Mouse (Mus musculus) liver, postnatal 0 days (tissue): ENCODE data around the gene Rdm1. TPM values are rescaled to one million over a fixed set of nuclear protein-coding genes. Genes with fewer than 3 reads are reported as not detected.
"Not testable (repeated sequence)": the region's sequence is repeated elsewhere in the genome, so short reads cannot be mapped to it uniquely, and the experiment has no call there.

Source experiments
- ATAC-seq: fragments of 200-750 bp; cut with Nextera tagmentation; 2 replicates; pipeline ENCODE4 v1.8.0; 2017; ENCODE audit warnings: mild to moderate bottlenecking, moderate library complexity
- DNase-seq: peaks from one replicate; pipeline ENCODE4 v3.0.0-alpha.2; 2016
- H3K27ac ChIP-seq: fragments of 300-500 bp; sonication (generic); 2 replicates; pipeline ENCODE4 v1.5.1; 2014; ENCODE audit warnings: antibody characterized with exemption, moderate library complexity, mild to moderate bottlenecking, low read depth
- H3K27me3 ChIP-seq: fragments of 300-500 bp; sonication (generic); 2 replicates; pipeline ENCODE4 v1.6.1; 2014; ENCODE audit warnings: low read length, control low read depth, mixed read lengths; ENCODE audit not compliant: insufficient read depth
- H3K36me3 ChIP-seq: fragments of 300-500 bp; sonication (generic); replicated peaks from 2 replicates; pipeline ENCODE4 v1.6.1; 2014; ENCODE audit warnings: mild to moderate bottlenecking, control low read depth, low read length, moderate library complexity, mixed read lengths; ENCODE audit not compliant: insufficient read depth
- H3K4me1 ChIP-seq: fragments of 300-500 bp; sonication (generic); 2 replicates; pipeline ENCODE4 v1.6.1; 2014; ENCODE audit warnings: antibody characterized with exemption, mild to moderate bottlenecking, control low read depth; ENCODE audit not compliant: insufficient read depth
- H3K4me2 ChIP-seq: fragments of 300-500 bp; sonication (generic); 2 replicates; pipeline ENCODE4 v1.6.1; 2014; ENCODE audit warnings: low read depth, mild to moderate bottlenecking, low read length, moderate library complexity, mixed read lengths
- H3K4me3 ChIP-seq: fragments of 300-500 bp; sonication (generic); 2 replicates; pipeline ENCODE4 v1.5.1; 2014; ENCODE audit warnings: low read depth, low read length
- H3K9ac ChIP-seq: fragments of 300-500 bp; sonication (generic); replicated peaks from 2 replicates; pipeline ENCODE4 v1.6.1; 2014; ENCODE audit warnings: mild to moderate bottlenecking, moderate library complexity
- H3K9me3 ChIP-seq: fragments of 300-500 bp; sonication (generic); 2 replicates; pipeline ENCODE4 v1.6.1; 2016; ENCODE audit warnings: mild to moderate bottlenecking, control low read depth, low read length, mixed read lengths
- CTCF ChIP-seq: sonication (generic); IDR thresholded peaks from 2 replicates; pipeline ENCODE4 v1.5.1; 2016; ENCODE audit warnings: antibody characterized with exemption, low read depth
- EP300 ChIP-seq: IDR thresholded peaks from 2 replicates; pipeline ENCODE4 v1.6.1; 2016; ENCODE audit warnings: antibody characterized with exemption, low read depth, mild to moderate bottlenecking
- WGBS: fragments of 180-500 bp; shearing (Covaris S2); extraction: QIAGEN DNeasy Blood & Tissue Kit; methylation state at CpG from one replicate; pipeline ENCODE4 v1.1.7; 2014; ENCODE audit not compliant: insufficient replicate concordance; 5-methylcytosine and 5-hydroxymethylcytosine counted together
- polyA plus RNA-seq: library from polyadenylated mRNA; unstranded; fragments of >200 nt; fragmentation: Nextera tagmentation; extraction: Ambion mirVana; gene quantifications from 2 replicates; pipeline ENCODE4 v1.2.1, GENCODE M21; 2015

The Rdm1 gene
- polyA plus RNA-seq, 1 experiment from 2014 or later, result 7.4 TPM

GRCm38 (mm10) chr11:101626649-101626994 is 373 bp upstream of the Rdm1 start:
- Histone ChIP-seq H3K4me3 (peak overlapping the region; percentile 63), H3K27me3 (no peaks in the 10 kb centered on the region), H3K4me1 (peaks cover 5% of the 10 kb centered on the region), H3K4me2 (peak overlapping the region; percentile 83), H3K9me3 (no peaks in the 10 kb centered on the region), H3K9ac (peak overlapping the region; percentile 60), H3K27ac (peak overlapping the region; percentile 97), H3K36me3 (no peaks in the 10 kb centered on the region)
- no peak for TF ChIP-seq EP300
- no peak for TF ChIP-seq CTCF
- DNase-seq, result no peak
- 5% methylated on average over 8 of the region's 8 CpGs for WGBS
- 0 out of 2 replicates have a peak, but pooled peaks have one; percentile 1 for ATAC-seq

- H3K9ac ChIP-seq, result peak overlapping the region; percentile 75
- H3K4me1 ChIP-seq, result peaks cover 5% of the 10 kb centered on the region
- H3K36me3 ChIP-seq, result no peaks in the 10 kb centered on the region
- TF ChIP-seq CTCF (no peak), EP300 (no peak)
- peak overlapping the region; percentile 63 for H3K4me3 ChIP-seq
- DNase-seq (peak; percentile 93), ATAC-seq (peak; percentile 52)
- WGBS, result under 1% methylated on average over 33 of the region's 33 CpGs
- peak overlapping the region; percentile 97 for H3K27ac ChIP-seq
- no peaks in the 10 kb centered on the region for H3K27me3 ChIP-seq
- H3K9me3 ChIP-seq, result no peaks in the 10 kb centered on the region
- peak overlapping the region; percentile 83 for H3K4me2 ChIP-seq
Observed at GRCm38 (mm10) chr11:101627857-101628559, 1.0 kb downstream of the Rdm1 start.

- H3K27ac ChIP-seq, H3K9me3 ChIP-seq, DNase-seq, H3K4me1 ChIP-seq, ATAC-seq, H3K36me3 ChIP-seq, H3K27me3 ChIP-seq: not testable (repeated sequence)
- peak overlapping the region; percentile 75; the same call in 1 of the 2 replicates for H3K9ac ChIP-seq
- 68% methylated on average over 4 of the region's 5 CpGs for WGBS
- peak overlapping the region; percentile 83 for H3K4me2 ChIP-seq
- H3K4me3 ChIP-seq, result peak overlapping the region; percentile 63; the same call in 1 of the 2 replicates
Observed at GRCm38 (mm10) chr11:101628733-101629417, 1.9 kb downstream of the Rdm1 start.

- TF ChIP-seq EP300 (no peak), CTCF (no peak)
- Histone ChIP-seq H3K36me3 (peaks cover 2% of the 10 kb centered on the region; the same call in 1 of the 2 replicates), H3K9me3 (no peaks in the 10 kb centered on the region), H3K4me3 (no peak overlapping the region), H3K27ac (no peak overlapping the region), H3K4me1 (no peaks in the 10 kb centered on the region), H3K4me2 (no peak overlapping the region), H3K27me3 (no peaks in the 10 kb centered on the region), H3K9ac (no peak overlapping the region)
- no peak for DNase-seq
- ATAC-seq, result no peak
- WGBS, result 81% methylated on average over 10 of the region's 10 CpGs
Observed at GRCm38 (mm10) chr11:101635660-101636059, 8.7 kb downstream of the Rdm1 start.

DNA sequence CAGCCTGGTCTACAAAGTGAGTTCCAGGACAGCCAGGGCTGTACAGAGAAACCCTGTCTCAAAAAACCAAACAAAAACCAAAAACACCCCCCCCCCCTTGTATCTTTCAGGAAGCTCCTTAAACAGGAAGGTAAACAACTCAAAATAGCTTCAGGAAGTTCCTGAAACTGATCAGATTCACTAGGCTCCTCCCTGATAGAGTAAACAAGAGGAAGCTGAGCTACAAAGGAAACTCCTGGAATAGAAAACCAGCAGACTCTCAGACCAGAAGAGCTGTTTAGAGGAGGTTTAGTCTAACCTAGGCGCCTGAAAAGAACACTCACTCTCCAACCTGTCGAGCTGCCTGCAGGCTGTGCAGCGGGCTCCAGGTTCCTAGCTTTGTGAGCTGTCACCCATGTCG is 12.8 kb downstream of the Rdm1 start:
- H3K27ac ChIP-seq, result no peak overlapping the region
- no peaks in the 10 kb centered on the region for H3K9me3 ChIP-seq
- DNase-seq, result no peak
- H3K4me3 ChIP-seq, result no peak overlapping the region
- H3K36me3 ChIP-seq, result peaks cover 2% of the 10 kb centered on the region; the same call in 1 of the 2 replicates
- TF ChIP-seq CTCF (no peak), EP300 (no peak)
- H3K27me3 ChIP-seq, result no peaks in the 10 kb centered on the region
- ATAC-seq, result no peak
- no peak overlapping the region for H3K9ac ChIP-seq
- 82% methylated on average over 4 of the region's 4 CpGs for WGBS
- H3K4me1 ChIP-seq, result no peaks in the 10 kb centered on the region
- H3K4me2 ChIP-seq, result no peak overlapping the region

- H3K27ac ChIP-seq, result peak overlapping the region; percentile 73
- peak; percentile 77 for DNase-seq
- peak overlapping the region; percentile 55 for H3K9ac ChIP-seq
Observed at GRCm38 (mm10) chr11:101640857-101641709, 14.1 kb downstream of the Rdm1 start.

More at GRCm38 (mm10) chr11:101640857-101641709, 14.1 kb downstream of the Rdm1 start:
- ATAC-seq, result peak; percentile 47
- not testable (repeated sequence) for H3K27me3 ChIP-seq, H3K36me3 ChIP-seq, H3K9me3 ChIP-seq, H3K4me1 ChIP-seq
- Histone ChIP-seq H3K4me3 (peak overlapping the region; percentile 30), H3K4me2 (peak overlapping the region; percentile 62)
- 8% methylated on average over 45 of the region's 53 CpGs for WGBS
